Mouse (Mus musculus) heart, adult 2 months (tissue): ENCODE measurements around the gene Ago4. TPM values are rescaled to one million over a fixed set of nuclear protein-coding genes. Genes with fewer than 3 reads are reported as not detected.

Experiments used
- DNase-seq, 2 experiments: peaks; one replicate each; pipeline ENCODE4 v3.0.0; 2021
- H3K27ac ChIP-seq: fragments of 200-600 bp; 2 replicates; pipeline ENCODE4 v1.8.1; 2022
- H3K27me3 ChIP-seq: fragments of 200-500 bp; 2 replicates; pipeline ENCODE4 v1.6.1; 2012; ENCODE audit warnings: mild to moderate bottlenecking, low read length, inconsistent platforms, mixed read lengths; ENCODE audit not compliant: control insufficient read depth, insufficient read depth
- H3K36me3 ChIP-seq: fragments of 200-500 bp; 2 replicates; pipeline ENCODE4 v1.6.1; 2012; ENCODE audit warnings: low read length, inconsistent platforms; ENCODE audit not compliant: control insufficient read depth, insufficient read depth
- H3K4me1 ChIP-seq: fragments of 200-500 bp; 2 replicates; pipeline ENCODE4 v1.6.1; 2011; ENCODE audit warnings: low read length; ENCODE audit not compliant: control insufficient read depth, insufficient read depth
- H3K4me3 ChIP-seq: fragments of 200-600 bp; 2 replicates; pipeline ENCODE4 v1.8.1; 2022
- H3K79me2 ChIP-seq: fragments of 200-500 bp; replicated peaks from 2 replicates; pipeline ENCODE4 v1.6.1; 2012; ENCODE audit warnings: mild to moderate bottlenecking, inconsistent platforms, low read length, moderate library complexity, mixed read lengths; ENCODE audit not compliant: control insufficient read depth, insufficient read depth
- H3K9ac ChIP-seq: fragments of 200-500 bp; 2 replicates; pipeline ENCODE4 v1.6.1; 2012; ENCODE audit warnings: low read depth, mild to moderate bottlenecking, control low read depth, inconsistent platforms, low read length, mixed read lengths
- CTCF ChIP-seq: fragments of 200-600 bp; IDR thresholded peaks from 2 replicates; pipeline ENCODE4 v1.8.1; 2022; ENCODE audit warnings: antibody characterized with exemption, mild to moderate bottlenecking, moderate library complexity
- EP300 ChIP-seq: fragments of 200-500 bp; IDR thresholded peaks from 2 replicates; pipeline ENCODE4 v1.6.1; 2011; ENCODE audit warnings: low read depth, low read length, control low read depth; ENCODE audit not compliant: insufficient read depth
- POLR2A ChIP-seq: fragments of 200-500 bp; IDR thresholded peaks from 2 replicates; pipeline ENCODE4 v1.6.1; 2011; ENCODE audit warnings: mild to moderate bottlenecking, low read depth, low read length, control low read depth; ENCODE audit not compliant: insufficient read depth
- WGBS: fragments of 180-500 bp; shearing (Covaris S2); methylation state at CpG from one replicate; pipeline ENCODE4 v1.1.7; 2018; 5-methylcytosine and 5-hydroxymethylcytosine counted together
- intact Hi-C: fragments of 180-260 bp; cut with DNase I; formaldehyde crosslinking; loops from one replicate; pipeline ENCODE4 v1.15.1; 2025
- polyA plus RNA-seq: library from polyadenylated mRNA; depleted of rRNA; stranded (reverse); fragments of >200 nt; gene quantifications from 2 replicates; pipeline ENCODE4 v1.2.3, GENCODE M21; 2012
- total RNA-seq, 2 experiments: library from RNA; stranded (reverse); gene quantifications; 2 replicates each; pipeline ENCODE4 v1.2.3; 2021

Ago4 gene
- total and polyA plus RNA-seq, 3 experiments, result 2.2 to 11.7 (median 9.6) TPM

DNA sequence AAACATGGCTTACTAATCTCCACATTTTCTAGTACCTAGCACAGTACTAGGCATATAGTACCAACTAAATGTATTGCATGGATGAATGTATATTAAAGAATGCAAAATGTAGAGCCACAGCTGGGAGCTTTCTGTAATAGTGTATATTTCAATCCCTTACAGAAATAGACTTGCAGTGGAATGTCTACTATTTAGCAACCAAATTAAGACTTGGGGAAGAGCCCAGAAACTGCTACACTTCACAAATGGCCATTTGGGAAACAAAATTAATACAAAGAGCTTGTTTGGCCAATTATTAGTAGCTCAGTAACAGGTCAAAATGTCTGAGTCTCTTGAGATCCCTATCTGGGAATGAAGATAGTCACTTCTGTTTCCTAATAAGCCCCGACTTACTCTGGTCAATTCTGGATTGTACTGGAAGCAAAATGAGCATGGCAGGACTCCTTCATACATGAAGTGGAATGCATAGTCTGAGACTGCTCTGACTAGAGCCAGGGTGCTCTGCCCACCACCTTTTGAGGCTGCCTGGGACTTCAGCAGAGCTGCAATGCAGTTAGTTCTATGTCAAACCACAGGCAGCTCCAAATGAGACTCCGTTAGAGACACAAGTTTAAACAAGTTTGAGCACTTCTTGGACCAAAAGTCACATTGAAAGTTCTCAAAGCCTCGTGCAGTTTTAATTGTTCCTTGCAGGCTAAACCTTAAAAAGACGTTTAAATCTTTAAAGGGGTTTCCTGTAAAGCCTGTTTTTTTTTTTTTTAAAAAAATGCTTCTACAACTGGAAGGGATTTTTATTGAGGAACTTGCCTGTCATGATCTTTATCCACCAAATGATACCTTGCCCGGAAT lies 37.1 kb downstream of the Ago4 start:
- no peak overlapping the region for H3K27ac ChIP-seq
- no peaks in the 10 kb centered on the region for H3K79me2 ChIP-seq
- H3K4me3 ChIP-seq, result no peak overlapping the region
- H3K9ac ChIP-seq, result no peak overlapping the region
- DNase-seq, result no peak
- WGBS, result 68% methylated on average over 5 of the region's 5 CpGs
- no peaks in the 10 kb centered on the region; the same call in 1 of the 2 replicates for H3K36me3 ChIP-seq
- no peaks in the 10 kb centered on the region for H3K27me3 ChIP-seq
- intact Hi-C loops, result no loop called here
- TF ChIP-seq EP300, result no peak
- no peak for TF ChIP-seq POLR2A
- no peak for TF ChIP-seq CTCF
- H3K4me1 ChIP-seq, result peaks cover 1% of the 10 kb centered on the region; the same call in 1 of the 2 replicates

DNA sequence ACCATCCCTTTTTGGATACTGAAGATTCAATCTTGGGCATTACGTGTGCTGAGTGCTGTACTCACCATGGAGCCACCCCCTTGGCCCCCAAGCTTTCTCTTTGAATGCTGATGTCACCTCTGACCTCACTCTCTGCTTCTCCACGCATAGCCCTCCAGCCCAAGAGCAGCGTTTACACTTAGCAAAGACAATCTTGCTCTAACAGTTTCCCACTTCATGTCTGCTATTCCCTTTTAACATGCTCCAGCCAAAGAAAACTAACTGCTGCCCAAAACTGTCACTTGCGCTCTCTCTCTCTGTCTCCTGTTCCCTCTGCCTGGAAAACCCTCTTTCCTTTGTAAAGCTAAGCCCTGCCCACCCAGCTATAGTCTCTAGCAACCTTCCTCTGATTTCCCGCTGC lies 37.8 kb downstream of the Ago4 start:
- 56% methylated on average over 5 of the region's 5 CpGs for WGBS
- Histone ChIP-seq H3K4me1 (peaks cover 1% of the 10 kb centered on the region; the same call in 1 of the 2 replicates), H3K79me2 (no peaks in the 10 kb centered on the region), H3K27ac (no peak overlapping the region), H3K36me3 (no peaks in the 10 kb centered on the region; the same call in 1 of the 2 replicates), H3K27me3 (no peaks in the 10 kb centered on the region), H3K9ac (no peak overlapping the region), H3K4me3 (no peak overlapping the region)
- intact Hi-C loops, result no loop called here
- DNase-seq, result no peak
- no peak for TF ChIP-seq POLR2A
- TF ChIP-seq EP300, result no peak
- TF ChIP-seq CTCF, result no peak

DNA sequence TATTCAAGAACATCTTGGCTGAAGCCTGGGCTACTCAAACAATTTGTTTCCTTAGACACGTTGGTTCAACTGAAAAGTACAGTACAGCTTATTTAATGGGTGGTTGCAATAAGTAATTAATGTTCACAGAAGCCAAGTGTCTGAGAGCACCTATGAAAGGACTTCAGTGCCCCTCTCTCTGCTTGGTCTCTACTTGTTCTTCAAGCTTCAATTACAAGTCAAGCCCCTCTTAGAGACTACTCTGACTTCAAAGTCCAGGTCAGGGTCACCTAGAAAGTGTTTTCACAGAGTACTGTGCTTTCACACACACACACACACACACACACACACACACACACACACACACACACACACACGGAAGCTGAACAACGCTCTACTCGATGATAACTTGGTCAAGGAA lies 39.9 kb downstream of the Ago4 start:
- Histone ChIP-seq H3K27ac (no peak overlapping the region), H3K4me1 (peaks cover 1% of the 10 kb centered on the region; the same call in 1 of the 2 replicates), H3K79me2 (no peaks in the 10 kb centered on the region), H3K27me3 (no peaks in the 10 kb centered on the region), H3K36me3 (no peaks in the 10 kb centered on the region; the same call in 1 of the 2 replicates), H3K9ac (no peak overlapping the region), H3K4me3 (no peak overlapping the region)
- WGBS, result 88% methylated on average over 4 of the region's 4 CpGs
- intact Hi-C loops, result no loop called here
- TF ChIP-seq POLR2A, result no peak
- no peak for TF ChIP-seq EP300
- TF ChIP-seq CTCF, result no peak
- no peak for DNase-seq

DNA sequence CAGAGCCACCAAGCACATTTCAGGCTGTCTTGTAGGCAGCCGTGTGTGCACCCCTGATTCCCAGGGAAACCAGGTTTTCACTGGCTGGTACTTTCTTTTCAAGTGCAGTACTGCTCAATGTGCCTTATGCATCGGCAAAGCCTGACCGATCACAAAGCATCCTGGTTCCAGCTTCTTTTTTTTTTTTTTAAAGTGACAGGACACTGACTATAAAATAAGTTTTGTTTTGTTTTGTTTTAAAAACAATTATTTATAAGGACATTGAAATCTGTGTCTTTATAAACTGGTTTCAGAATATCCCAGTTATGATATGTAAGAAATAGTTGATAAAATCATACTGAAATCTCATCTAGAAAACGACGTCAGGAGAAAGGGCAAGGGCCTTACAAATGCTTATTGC lies 41.3 kb downstream of the Ago4 start:
- Histone ChIP-seq H3K9ac (no peak overlapping the region), H3K27me3 (no peaks in the 10 kb centered on the region), H3K79me2 (no peaks in the 10 kb centered on the region), H3K4me1 (peaks cover 1% of the 10 kb centered on the region; the same call in 1 of the 2 replicates), H3K4me3 (no peak overlapping the region), H3K27ac (no peak overlapping the region), H3K36me3 (no peaks in the 10 kb centered on the region; the same call in 1 of the 2 replicates)
- no peak for TF ChIP-seq POLR2A
- TF ChIP-seq CTCF, result no peak
- TF ChIP-seq EP300, result no peak
- 67% methylated on average over 5 of the region's 5 CpGs for WGBS
- no peak for DNase-seq
- intact Hi-C loops, result no loop called here

DNA sequence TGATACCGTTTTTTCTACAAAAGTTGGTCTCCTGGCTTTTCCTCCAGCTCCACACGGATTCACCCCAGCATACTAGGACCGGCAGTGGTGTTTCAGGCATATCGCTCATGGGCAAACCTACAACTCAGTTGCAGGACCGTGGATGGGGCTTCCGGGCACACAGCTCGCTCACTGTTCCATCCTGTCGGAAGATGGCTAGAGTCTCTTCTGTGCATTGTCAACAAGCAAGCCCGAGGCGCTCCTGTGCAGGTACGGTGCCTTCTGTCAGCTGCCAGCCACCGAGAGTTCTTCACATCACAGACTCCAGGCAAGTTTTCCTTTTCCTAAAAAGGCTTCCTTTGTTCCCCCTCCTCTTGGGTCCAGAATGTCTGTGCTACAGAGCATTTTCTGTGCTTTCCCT lies 42.5 kb downstream of the Ago4 start:
- Histone ChIP-seq H3K27me3 (no peaks in the 10 kb centered on the region), H3K4me3 (no peak overlapping the region), H3K36me3 (no peaks in the 10 kb centered on the region), H3K4me1 (no peaks in the 10 kb centered on the region), H3K79me2 (no peaks in the 10 kb centered on the region), H3K27ac (no peak overlapping the region), H3K9ac (no peak overlapping the region)
- 86% methylated on average over 12 of the region's 12 CpGs for WGBS
- intact Hi-C loops, result no loop called here
- TF ChIP-seq EP300, result no peak
- no peak for DNase-seq

DNA sequence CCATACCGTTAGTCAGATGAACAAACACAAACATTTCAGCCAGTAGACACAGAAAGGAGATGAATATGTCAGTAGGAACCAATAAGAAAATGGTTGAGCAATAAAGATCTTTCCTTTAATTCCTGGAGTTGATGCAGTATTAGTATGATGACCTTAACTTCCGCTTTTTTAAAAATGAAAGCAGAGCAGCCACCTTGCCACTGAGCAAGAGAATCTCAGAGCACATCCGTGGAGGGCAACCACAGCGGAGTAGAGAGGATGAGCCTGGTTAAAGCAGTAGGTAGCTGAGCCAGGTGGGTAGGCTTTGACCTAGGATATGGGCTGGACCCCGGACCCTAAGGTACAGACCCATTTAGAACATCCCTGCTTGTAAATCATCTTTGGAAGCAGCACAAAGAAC lies 43.5 kb downstream of the Ago4 start:
- H3K27me3 ChIP-seq, result no peaks in the 10 kb centered on the region
- WGBS, result 85% methylated on average over 5 of the region's 5 CpGs
- no peak overlapping the region for H3K27ac ChIP-seq
- no peak overlapping the region for H3K9ac ChIP-seq
- H3K4me3 ChIP-seq, result no peak overlapping the region
- no peaks in the 10 kb centered on the region for H3K4me1 ChIP-seq
- TF ChIP-seq CTCF (no peak), POLR2A (no peak), EP300 (no peak)
- DNase-seq, result no peak
- H3K36me3 ChIP-seq, result no peaks in the 10 kb centered on the region
- H3K79me2 ChIP-seq, result no peaks in the 10 kb centered on the region
- intact Hi-C loops, result no loop called here
